Comparison of ENCODE assay signal across 17 mouse cellular contexts in the genomic region with DNA sequence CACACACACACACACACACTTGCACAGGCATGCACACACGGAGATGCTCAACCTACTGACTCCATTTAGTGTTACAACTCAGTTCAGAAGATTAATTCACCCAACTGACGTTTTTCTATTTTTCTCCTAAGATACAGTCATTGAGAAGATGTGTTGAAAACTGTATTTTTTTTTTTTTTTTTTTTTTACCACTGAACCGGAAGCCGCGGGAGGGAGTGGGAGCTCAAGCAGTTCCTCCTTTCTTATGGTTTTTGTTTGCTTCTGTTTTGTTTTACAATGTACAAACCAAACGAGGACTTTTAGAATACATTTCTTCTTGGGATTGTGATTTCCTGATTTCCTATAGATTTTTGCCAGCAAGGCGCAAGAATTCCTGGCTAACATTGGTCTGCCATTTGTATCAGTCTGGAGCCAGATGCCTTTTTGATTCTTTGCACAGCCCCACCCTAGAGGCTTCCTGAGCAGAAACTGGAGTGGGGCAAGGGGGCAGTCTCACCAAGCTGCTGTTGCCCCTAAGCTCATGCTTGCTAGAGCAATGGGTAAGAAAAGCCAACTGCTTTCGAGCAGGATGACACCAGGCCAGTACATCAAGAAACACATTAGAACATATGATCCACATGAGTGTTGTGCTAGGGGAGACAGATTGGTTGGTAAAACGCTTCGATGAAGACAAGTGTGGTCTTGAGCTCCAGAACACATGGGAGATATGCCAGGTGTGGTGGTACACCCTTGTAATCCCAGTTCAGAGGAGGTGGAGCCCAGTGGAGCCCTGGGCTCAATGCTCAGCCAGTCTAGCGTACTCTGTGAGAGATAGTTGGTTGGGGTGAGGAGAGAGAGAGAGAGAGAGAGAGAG. TPM values are rescaled to one million over a fixed set of nuclear protein-coding genes. Genes with fewer than 3 reads are reported as not detected.
DNase-seq lines count a peak whose midpoint lies in the region; ATAC-seq and TF ChIP-seq lines count a peak whose summit lies in the region.
"Had no signal": no experiment of that assay in that cellular context is flagged by ENCODE, and none has a peak within 500 bp of the region (broad histone marks: within the 10 kb centered on the region; RNA-seq: fewer than 3 reads in every experiment).

No protein-coding gene starts in this region.

- H3K27ac ChIP-seq in heart, postnatal 0 days (ENCODE audit: low read depth), result peak overlapping the region; percentile 30; the same call in 1 of the 2 replicates
- H3K27ac ChIP-seq in bone marrow, adult 2 months (ENCODE audit: control insufficient read depth, insufficient read depth, low read depth, low read length, poor library complexity), result peak overlapping the region; percentile 78
- H3K27ac ChIP-seq: left cerebral cortex, adult 2 months; limb, embryonic 15.5 days; neural tube, embryonic 13.5 days had no signal

- WGBS in heart, postnatal 0 days, result 69% methylated on average over 11 of the region's 11 CpGs
- 21% methylated on average over 11 of the region's 11 CpGs for WGBS in bone marrow, adult 2 months

- no peaks in the 10 kb centered on the region for H3K27me3 ChIP-seq in heart, postnatal 0 days (ENCODE audit: control insufficient read depth, insufficient read depth, low read length)
- H3K27me3 ChIP-seq: limb, embryonic 15.5 days; neural tube, embryonic 13.5 days had no signal

- no peak overlapping the region for H3K9ac ChIP-seq in heart, postnatal 0 days (replicated peaks; ENCODE audit: low read depth, low read length)
- H3K9ac ChIP-seq: limb, embryonic 15.5 days; neural tube, embryonic 13.5 days had no signal

- TF ChIP-seq CTCF in heart, postnatal 0 days (IDR thresholded peaks at IDR 0.05; ENCODE audit: low read depth), result no peak
- TF ChIP-seq CTCF in bone marrow, adult 2 months (IDR thresholded peaks at IDR 0.05; ENCODE audit: control insufficient read depth, insufficient read depth, low read length), result no peak

- H3K9me3 ChIP-seq in heart, postnatal 0 days (replicated peaks; ENCODE audit: control insufficient read depth, low read length), result no peaks in the 10 kb centered on the region
- H3K9me3 ChIP-seq: limb, embryonic 15.5 days; neural tube, embryonic 13.5 days had no signal

- no peak for DNase-seq in heart, postnatal 0 days (ENCODE audit: low spot score)
- DNase-seq in heart, adult 9 months (ENCODE audit: low spot score in 2 of 2), result no peak
- peak; percentile 19 to 20 for DNase-seq in thymus, postnatal 10 days (ENCODE audit: low spot score in 2 of 2)
- no peak for DNase-seq in urinary bladder, postnatal 25 days (ENCODE audit: low spot score)
- DNase-seq in cerebellum, postnatal 10 days, result no peak
- no peak for DNase-seq in retina, postnatal 1 day
- DNase-seq: adrenal gland, adult 8-10 months; cerebellum, adult 18-20 months; embryo, embryonic 11 days; heart, postnatal 10 days; kidney, postnatal 36 days; midbrain, embryonic 14.5 days had no signal

- TF ChIP-seq POLR2A in bone marrow, adult 2 months (IDR thresholded peaks at IDR 0.05; ENCODE audit: borderline replicate concordance, control insufficient read depth, low read depth, low read length), result no peak

- H3K4me3 ChIP-seq in heart, postnatal 0 days (ENCODE audit: low read depth, low read length), result no peak overlapping the region
- H3K4me3 ChIP-seq in bone marrow, adult 2 months (replicated peaks; ENCODE audit: control insufficient read depth, low read depth, low read length), result peak overlapping the region; percentile 47
- H3K4me3 ChIP-seq: left cerebral cortex, adult 2 months; limb, embryonic 15.5 days; neural tube, embryonic 13.5 days had no signal

- H3K4me2 ChIP-seq in heart, postnatal 0 days (ENCODE audit: low read depth, low read length), result no peak overlapping the region
- H3K4me2 ChIP-seq: limb, embryonic 15.5 days; neural tube, embryonic 13.5 days had no signal

- no peak for ATAC-seq in heart, postnatal 0 days (ENCODE audit: insufficient read depth, low read depth)
- ATAC-seq in megakaryocyte progenitor cell, adult 5-6 weeks (replicated peaks; ENCODE audit: poor library complexity), result peak; percentile 68

- no peaks in the 10 kb centered on the region for H3K4me1 ChIP-seq in heart, postnatal 0 days (ENCODE audit: control insufficient read depth, insufficient read depth)
- H3K4me1 ChIP-seq in bone marrow, adult 2 months (ENCODE audit: control insufficient read depth, insufficient read depth, low read length), result peaks cover 1% of the 10 kb centered on the region; the same call in 1 of the 2 replicates
- H3K4me1 ChIP-seq: limb, embryonic 15.5 days; neural tube, embryonic 13.5 days had no signal

- no peak for TF ChIP-seq EP300 in heart, postnatal 0 days (IDR thresholded peaks at IDR 0.05; ENCODE audit: low read depth)

- H3K36me3 ChIP-seq in heart, postnatal 0 days (replicated peaks; ENCODE audit: control insufficient read depth, insufficient read depth, low read length), result no peaks in the 10 kb centered on the region
- H3K36me3 ChIP-seq: limb, embryonic 15.5 days; neural tube, embryonic 13.5 days had no signal

RNA-seq across cellular contexts. Expression of a gene that starts 9.2 kb away (rescaled TPM):
- total RNA-seq in heart, postnatal 0 days (2014; rRNA removed; ENCODE audit: low replicate concordance), result 5.4 and 11.6 TPM in 2 replicates
- polyA plus RNA-seq in heart, postnatal 0 days (2015; fragmentation: Nextera tagmentation; extraction: Ambion mirVana), result 1.6 and 2.0 TPM in 2 replicates
- 7.7 and 10.7 TPM in 2 replicates for polyA plus RNA-seq in bone marrow, adult 2 months (2011; ENCODE audit: insufficient read depth, insufficient read length, low replicate concordance, missing spikeins)
- 116 and 118 TPM in 2 replicates for total RNA-seq in megakaryocyte progenitor cell, adult 5-6 weeks (2015)
- total RNA-seq in megakaryocyte progenitor cell, adult 5-6 weeks (2017), result 81.5 and 95.3 TPM in 2 replicates

Comparison
In these comparisons a context has a peak if more than half of its experiments do, and no peak if none do; other contexts are left out.
1. DNase-seq: peak in thymus, postnatal 10 days (2 of 2); none in heart, postnatal 0 days (single experiment), heart, adult 9 months (0 of 2), urinary bladder, postnatal 25 days (single experiment), cerebellum, postnatal 10 days (0 of 2) and retina, postnatal 1 day (single experiment).